Mouse (Mus musculus) fibroblast of lung, adult 2 months (primary cell): ENCODE results near the gene Cacna1h.

ENCODE experiments used
- DNase-seq: peaks from one replicate; pipeline ENCODE4 v3.0.0-alpha.2; 2011; ENCODE audit warnings: low read depth

Gene Cacna1h

DNA sequence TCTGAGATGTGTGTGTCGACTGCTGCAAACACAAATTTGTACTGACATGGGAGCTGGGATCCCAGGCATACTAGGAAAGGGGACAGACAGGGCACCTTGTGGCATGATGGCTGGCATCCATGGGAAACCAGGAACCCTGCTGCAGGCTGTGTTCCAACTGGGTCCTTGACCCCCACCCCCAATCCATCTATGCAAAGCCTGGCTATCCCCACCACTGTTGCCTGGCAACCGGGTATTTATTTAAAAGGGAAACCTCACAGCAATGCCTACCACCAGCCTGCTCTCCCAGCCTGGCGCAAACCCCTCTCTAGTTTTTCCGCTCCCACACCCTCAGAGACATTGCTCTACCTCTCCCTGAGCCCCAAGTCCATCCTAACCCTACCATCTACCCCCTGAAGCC lies 26.2 kb downstream of the Cacna1h start:
- no peak for DNase-seq

DNA sequence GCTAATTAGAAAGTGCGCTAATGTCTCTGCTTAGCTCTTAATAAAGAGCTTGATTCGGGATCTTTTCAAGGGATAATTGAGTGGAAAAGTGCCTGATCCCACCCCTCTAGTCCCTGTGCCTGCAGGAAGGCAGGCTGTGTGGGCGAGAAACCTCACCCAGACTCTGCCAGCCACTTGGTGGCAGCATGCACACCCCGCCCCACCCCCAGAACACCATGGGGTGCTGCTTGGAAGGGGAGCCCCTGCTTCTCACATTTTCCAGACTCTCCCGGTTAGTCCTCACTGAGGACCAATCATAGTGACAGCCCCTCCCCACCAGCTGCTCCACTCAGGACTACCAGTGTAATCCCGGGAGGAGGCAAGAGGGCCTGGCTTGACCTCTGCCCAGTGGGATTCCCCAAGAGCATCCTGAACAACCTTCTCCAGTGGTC lies 27.6 kb downstream of the Cacna1h start:
- no peak for DNase-seq

DNA sequence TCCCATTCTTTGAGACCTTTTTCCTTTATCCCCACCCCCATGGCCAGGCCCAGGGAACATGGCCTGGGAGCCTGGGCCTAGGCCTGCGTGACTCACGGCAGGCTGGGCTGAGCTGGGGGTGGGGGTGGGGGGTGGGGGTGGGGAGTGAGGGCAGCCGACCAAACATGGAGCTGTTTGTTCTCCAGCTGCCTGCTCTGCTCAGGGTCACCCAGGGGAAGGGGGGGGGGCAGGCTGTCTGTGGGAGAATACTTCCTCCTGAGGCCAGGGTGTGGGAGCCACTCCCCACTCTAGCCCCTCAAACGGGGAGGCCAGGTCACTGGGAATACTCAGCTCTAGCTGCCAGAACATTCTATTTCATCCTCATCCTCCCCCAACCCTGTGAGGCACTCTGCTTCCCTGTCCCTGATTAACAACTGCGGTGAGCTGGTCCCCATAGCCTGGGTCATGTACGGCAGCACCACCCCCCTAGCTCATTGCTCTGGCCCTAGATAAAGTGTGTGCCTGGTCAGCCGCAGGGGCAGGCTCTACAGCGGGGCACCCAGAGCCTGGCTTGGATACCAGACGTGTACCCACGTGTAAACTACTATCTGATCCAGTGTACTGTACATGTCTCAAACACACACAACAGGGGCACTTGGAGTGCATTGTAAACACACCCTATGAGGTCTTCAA lies 28.2 kb downstream of the Cacna1h start:
- DNase-seq = no peak

DNA sequence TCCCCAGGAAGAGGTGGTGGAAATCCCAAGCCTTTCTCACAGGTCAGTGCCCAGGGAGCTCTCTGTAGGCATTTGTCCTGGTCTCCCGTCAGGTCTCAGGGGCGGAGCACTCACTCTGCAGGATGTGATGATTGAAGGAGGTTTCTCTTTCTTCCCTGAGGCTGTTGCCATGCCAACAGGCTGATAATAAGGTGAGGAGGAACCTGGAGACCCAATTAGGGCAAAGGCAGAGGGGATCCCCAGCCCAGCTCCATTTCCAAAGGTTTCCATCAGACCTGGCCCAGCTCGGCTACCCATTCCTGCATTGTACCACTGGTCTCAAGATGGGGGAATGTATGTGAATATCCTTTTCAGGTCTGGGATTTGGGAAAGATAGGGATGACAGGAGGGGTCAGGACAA lies 29.4 kb downstream of the Cacna1h start:
- DNase-seq = no peak

DNA sequence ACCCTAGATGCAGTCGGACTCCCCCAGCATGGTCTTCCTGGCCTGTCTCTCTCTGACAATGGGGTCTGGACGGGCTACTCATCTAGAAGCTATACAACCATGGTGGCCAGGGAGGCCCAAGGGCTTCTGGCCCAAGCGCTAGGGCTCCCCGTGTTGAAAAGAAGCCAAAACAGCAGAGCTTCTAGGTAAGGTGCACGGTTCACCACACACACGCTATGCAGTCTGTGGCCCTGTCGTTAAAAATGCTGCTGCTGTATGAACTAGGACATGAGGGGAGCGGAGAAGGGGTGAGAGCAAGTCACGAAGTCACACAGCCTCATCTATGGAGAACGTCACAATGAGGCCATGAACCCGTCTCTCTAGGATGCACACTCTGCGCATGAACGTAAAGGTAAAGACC lies 31.4 kb downstream of the Cacna1h start:
- DNase-seq = no peak

DNA sequence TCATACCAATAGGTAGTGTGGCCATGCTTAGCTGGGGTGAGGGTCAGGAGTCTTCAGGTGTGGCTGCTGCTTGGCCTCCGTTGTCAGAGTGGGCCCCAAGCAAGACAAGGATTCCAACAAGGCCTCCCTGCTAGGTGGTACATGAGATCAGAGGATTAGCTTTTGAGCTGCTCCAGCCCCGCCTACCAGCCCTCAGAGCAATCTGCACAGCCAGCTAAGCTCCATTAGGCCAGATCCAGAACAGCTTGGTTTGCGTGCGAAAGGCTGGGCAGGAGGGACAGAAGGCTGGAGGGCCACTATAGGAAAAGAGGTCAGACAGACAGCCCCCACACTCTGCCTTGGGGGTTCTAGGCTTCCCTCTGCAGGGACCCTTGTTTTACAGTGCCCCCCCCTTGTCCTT lies 32.1 kb downstream of the Cacna1h start:
- no peak for DNase-seq

DNA sequence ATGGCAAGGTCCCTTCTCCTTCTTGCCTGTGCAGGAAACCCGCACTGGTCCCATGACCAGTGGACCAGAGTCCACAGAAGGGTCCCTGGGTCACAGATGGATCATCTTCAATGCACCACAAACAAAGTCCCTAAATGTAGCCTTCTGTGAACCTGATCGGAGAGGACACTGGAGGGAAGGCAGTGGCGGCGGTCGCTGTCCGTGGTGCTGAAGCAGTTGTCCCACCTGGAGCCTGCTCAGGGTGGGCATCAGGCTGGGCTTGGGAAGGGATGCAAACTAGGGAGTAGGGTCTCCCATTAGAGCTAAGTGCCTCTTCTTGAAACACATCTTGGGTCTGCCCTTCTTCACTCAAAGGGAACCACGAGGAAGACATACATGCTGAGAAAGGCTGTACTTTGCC lies 33.1 kb downstream of the Cacna1h start:
- no peak for DNase-seq

GRCm38 (mm10) chr17:25398520-25398838 lies 35.1 kb downstream of the Cacna1h start:
- no peak for DNase-seq

- DNase-seq = no peak
These were observed 35.6 kb downstream of the Cacna1h start for GRCm38 (mm10) chr17:25397804-25398519.

- no peak for DNase-seq
These were observed 39.1 kb downstream of the Cacna1h start for GRCm38 (mm10) chr17:25394526-25394925.

DNA sequence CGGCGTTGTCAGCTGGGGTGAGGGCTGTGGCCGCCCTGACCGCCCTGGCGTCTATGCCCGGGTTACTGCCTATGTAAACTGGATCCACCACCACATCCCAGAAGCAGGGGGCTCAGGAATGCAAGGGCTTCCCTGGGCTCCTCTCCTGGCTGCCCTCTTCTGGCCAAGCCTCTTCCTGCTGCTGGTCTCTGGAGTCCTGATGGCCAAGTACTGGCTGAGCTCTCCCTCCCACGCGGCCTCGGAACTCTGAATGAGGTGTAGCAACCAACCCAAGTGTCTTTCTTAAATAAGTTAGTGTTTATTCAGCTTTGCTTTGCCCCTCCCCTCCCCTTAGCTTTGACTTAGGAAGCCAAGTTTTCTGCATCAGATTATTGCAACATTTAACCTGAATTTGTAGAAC lies 59.6 kb downstream of the Cacna1h start:
- peak; percentile 53 for DNase-seq

GRCm38 (mm10) chr17:25372491-25372890 lies 61.1 kb downstream of the Cacna1h start:
- DNase-seq = no peak

GRCm38 (mm10) chr17:25368973-25369372 lies 64.6 kb downstream of the Cacna1h start, which contains the start of gene Tpsg1:
TSS of gene Tpsg1 (plus strand) at chr17:25369273.
- DNase-seq = no peak

GRCm38 (mm10) chr17:25366005-25366404 lies 67.6 kb downstream of the Cacna1h start, which contains the start of gene Tpsb2:
TSS of gene Tpsb2 (plus strand) at chr17:25366305.
- no peak for DNase-seq

- DNase-seq = no peak
These were observed 69.9 kb downstream of the Cacna1h start for GRCm38 (mm10) chr17:25363726-25364125.

DNA sequence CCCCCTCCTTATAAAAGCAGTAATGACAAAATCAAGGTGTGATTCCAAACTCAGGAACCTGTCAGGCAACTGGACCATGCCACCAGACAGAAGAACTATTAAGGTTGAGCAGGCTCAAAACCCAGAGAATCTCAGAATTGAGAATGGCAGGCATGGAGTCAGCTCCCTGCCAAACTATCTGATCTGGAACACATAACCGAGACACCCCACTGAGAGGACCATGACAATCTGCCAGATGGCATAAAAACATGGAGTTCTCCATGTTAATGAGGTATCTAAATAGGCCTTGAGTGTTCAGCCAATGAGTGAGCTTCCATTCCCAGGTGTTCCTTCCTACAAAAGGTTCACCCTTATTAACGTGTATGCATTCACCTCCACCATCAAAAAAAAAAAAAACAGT lies 72.3 kb downstream of the Cacna1h start:
- no peak for DNase-seq

DNA sequence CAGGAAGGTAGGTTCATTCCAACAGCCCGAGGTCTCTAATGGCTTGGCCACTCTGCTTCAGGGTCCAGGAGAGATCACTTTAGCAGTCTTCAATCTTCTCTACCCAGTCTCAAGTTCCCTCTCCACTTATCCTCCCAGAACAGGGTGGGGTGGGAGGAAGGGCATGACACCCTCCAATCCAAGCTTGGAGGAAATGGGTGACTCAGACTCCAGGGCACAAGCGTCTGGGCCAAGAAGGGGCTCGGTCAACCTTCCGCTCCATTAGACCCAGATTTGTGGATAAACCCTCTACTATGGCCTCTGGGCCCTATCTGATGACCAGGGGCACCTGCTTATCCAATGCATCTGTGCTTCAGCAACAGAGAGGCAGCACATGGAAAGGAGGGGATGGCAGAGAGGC lies 88.1 kb downstream of the Cacna1h start, which contains the start of gene Tpsab1:
TSS of gene Tpsab1 (minus strand) at position 101 of the 400 bp plus-strand sequence.
- DNase-seq = no peak

- no peak for DNase-seq
These were observed 92.1 kb downstream of the Cacna1h start for GRCm38 (mm10) chr17:25341490-25341889.

DNA sequence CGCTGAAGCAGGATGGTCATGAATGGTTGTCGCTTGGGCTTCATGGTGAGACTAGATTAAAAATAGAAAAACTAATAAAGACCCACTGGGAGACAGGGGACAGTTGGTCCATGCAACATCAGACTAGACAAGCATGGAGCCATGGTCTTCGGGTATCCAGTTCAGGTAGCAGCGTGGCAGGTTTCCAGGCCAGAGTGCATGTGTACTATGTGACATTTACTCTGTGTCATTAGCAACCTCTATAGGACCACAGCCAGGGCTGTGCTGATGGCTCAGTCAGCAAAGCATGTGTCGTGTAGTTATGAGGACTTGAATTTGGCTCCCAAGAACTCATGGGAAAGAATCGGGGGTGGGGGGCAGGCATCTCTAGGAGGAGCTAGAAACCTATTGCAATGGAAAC lies 93.6 kb downstream of the Cacna1h start:
- no peak for DNase-seq

DNA sequence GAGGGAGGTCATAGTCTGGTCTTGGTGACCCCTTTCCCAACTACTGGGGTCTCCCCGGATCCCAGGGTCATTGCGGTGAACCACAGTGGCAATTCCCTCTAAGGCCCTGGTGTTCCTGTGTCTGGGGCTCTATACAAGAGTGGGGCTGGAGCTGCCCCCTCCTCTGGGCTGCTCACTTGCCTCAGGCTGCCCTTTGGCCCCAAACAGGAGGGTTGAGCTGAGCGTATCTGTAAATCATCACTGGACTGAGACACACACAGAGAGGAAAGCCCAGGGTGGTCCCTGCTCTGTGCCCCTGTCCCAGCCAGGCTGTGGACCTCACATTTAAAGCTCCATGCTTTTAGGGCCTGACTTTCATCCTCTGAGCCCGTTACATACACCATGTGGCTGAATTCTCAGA lies 95.4 kb downstream of the Cacna1h start:
- no peak for DNase-seq

DNA sequence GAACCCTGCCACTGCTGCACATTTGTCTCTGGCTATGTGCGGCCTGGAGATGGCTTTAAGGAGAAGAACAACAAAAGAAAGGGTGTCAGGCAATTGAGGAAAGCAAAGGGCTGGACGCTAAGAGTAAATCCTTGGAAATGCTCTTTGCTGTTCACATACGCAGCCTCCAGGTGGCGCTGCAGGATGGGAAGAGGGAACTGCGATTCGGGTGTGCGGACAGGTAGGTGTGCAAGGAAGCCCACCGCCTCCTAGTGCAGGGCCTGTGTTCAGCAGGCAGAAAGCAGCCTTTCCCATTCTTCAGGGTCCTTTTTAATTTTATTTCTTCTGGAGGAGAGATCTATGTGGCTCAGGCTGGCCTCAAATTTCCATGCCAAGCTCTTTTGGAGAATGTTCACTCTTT lies 99.6 kb downstream of the Cacna1h start:
- DNase-seq = no peak

- DNase-seq = no peak
These were observed 101.3 kb downstream of the Cacna1h start for GRCm38 (mm10) chr17:25332321-25332720.
